Mouse (Mus musculus): ENCODE measurements around the gene Ralgapa1.

GRCm38 (mm10) chr12:55860631-55861030, 39.7 kb upstream of the Ralgapa1 start:
- TF ChIP-seq POLR2A (IDR thresholded peaks at IDR 0.05; ENCODE audit: low read depth, low read length) (no peak), CTCF (IDR thresholded peaks at IDR 0.05; ENCODE audit: extremely low read depth, insufficient read depth, insufficient read length, insufficient replicate concordance) (no peak)

Data from spleen, adult 2 months (tissue).